Mouse (Mus musculus) limb, embryonic 14.5 days (tissue): ENCODE results near the gene Plekho1. TPM values are rescaled to one million over a fixed set of nuclear protein-coding genes. Genes with fewer than 3 reads are reported as not detected.
"Not testable (repeated sequence)": the region's sequence is repeated elsewhere in the genome, so short reads cannot be mapped to it uniquely, and the experiment has no call there.

ENCODE experiments used
- ATAC-seq: fragments of 200-750 bp; cut with Nextera tagmentation; 2 replicates; pipeline ENCODE4 v1.8.0; 2017; ENCODE audit warnings: low read depth, moderate number of reproducible peaks, moderate TSS enrichment; ENCODE audit not compliant: low FRiP score
- DNase-seq: peaks from one replicate; pipeline ENCODE4 v3.0.0-alpha.2; 2015; ENCODE audit warnings: low spot score
- H3K27ac ChIP-seq: fragments of 300-500 bp; sonication (generic); replicated peaks from 2 replicates; pipeline ENCODE4 v1.5.1; 2014; ENCODE audit warnings: low read depth, mild to moderate bottlenecking, low read length, moderate library complexity, mixed read lengths
- H3K27me3 ChIP-seq: fragments of 300-500 bp; sonication (generic); 2 replicates; pipeline ENCODE4 v1.6.1; 2014; ENCODE audit warnings: low read length, mixed read lengths; ENCODE audit not compliant: control insufficient read depth, insufficient read depth
- H3K36me3 ChIP-seq: fragments of 300-500 bp; sonication (generic); 2 replicates; pipeline ENCODE4 v1.6.1; 2014; ENCODE audit warnings: mild to moderate bottlenecking, low read length, moderate library complexity, mixed read lengths; ENCODE audit not compliant: control insufficient read depth, insufficient read depth
- H3K4me1 ChIP-seq: fragments of 300-500 bp; sonication (generic); 2 replicates; pipeline ENCODE4 v1.6.1; 2014; ENCODE audit warnings: antibody characterized with exemption, low read length, mixed read lengths; ENCODE audit not compliant: control insufficient read depth, insufficient read depth
- H3K4me2 ChIP-seq: fragments of 300-500 bp; sonication (generic); replicated peaks from 2 replicates; pipeline ENCODE4 v1.6.1; 2014; ENCODE audit warnings: low read depth, mild to moderate bottlenecking, low read length, moderate library complexity; ENCODE audit not compliant: severe bottlenecking
- H3K4me3 ChIP-seq: fragments of 300-500 bp; sonication (generic); replicated peaks from 2 replicates; pipeline ENCODE4 v1.5.1; 2014; ENCODE audit warnings: low read length
- H3K9ac ChIP-seq: fragments of 300-500 bp; sonication (generic); 2 replicates; pipeline ENCODE4 v1.6.1; 2014; ENCODE audit warnings: mild to moderate bottlenecking, low read depth, low read length, moderate library complexity; ENCODE audit not compliant: severe bottlenecking
- H3K9me3 ChIP-seq: fragments of 300-500 bp; sonication (generic); 2 replicates; pipeline ENCODE4 v1.6.1; 2016; ENCODE audit warnings: low read length; ENCODE audit not compliant: control insufficient read depth
- POLR2A ChIP-seq: fragments of 200-500 bp; IDR thresholded peaks from 2 replicates; pipeline ENCODE4 v1.8.0; 2012; ENCODE audit warnings: inconsistent platforms, mild to moderate bottlenecking, moderate library complexity, borderline replicate concordance; ENCODE audit not compliant: insufficient read depth, insufficient read length; ENCODE audit errors: extremely low read depth
- WGBS: fragments of 180-500 bp; shearing (Covaris S2); extraction: QIAGEN DNeasy Blood & Tissue Kit; methylation state at CpG from one replicate; pipeline ENCODE4 v1.1.7; 2014; 5-methylcytosine and 5-hydroxymethylcytosine counted together
- polyA plus RNA-seq, 2 experiments: library from polyadenylated mRNA; depleted of rRNA in 1 of 2; stranded (reverse) in 1 of 2; unstranded in 1 of 2; fragments of >200 nt; fragmentation: Nextera tagmentation in 1 of 2; extraction: Ambion mirVana in 1 of 2; gene quantifications; 2 replicates each; pipeline versions ENCODE4 v1.2.1 to v1.2.3; 2012 to 2014

The Plekho1 gene
- polyA plus RNA-seq, 2 experiments: 38.0 to 120 TPM

- H3K27ac ChIP-seq: peak overlapping the region; percentile 59
- no peak for TF ChIP-seq POLR2A
- peak overlapping the region; percentile 37 for H3K4me3 ChIP-seq
- peak overlapping the region; percentile 52 for H3K9ac ChIP-seq
- no peaks in the 10 kb centered on the region for H3K27me3 ChIP-seq
- WGBS: 2% methylated on average over 34 of the region's 34 CpGs
- ATAC-seq (peak; percentile 89), DNase-seq (peak; percentile 73)
- no peaks in the 10 kb centered on the region for H3K9me3 ChIP-seq
- 0 out of 2 replicates have a peak, but pooled peaks cover 9% of the 10 kb centered on the region for H3K4me1 ChIP-seq
- peak overlapping the region; percentile 74 for H3K4me2 ChIP-seq
- no peaks in the 10 kb centered on the region for H3K36me3 ChIP-seq
These were observed 22.7 kb downstream of the Plekho1 start for GRCm38 (mm10) chr3:95972873-95973634.

- Histone ChIP-seq H3K4me2 (peak overlapping the region; percentile 74), H3K36me3 (no peaks in the 10 kb centered on the region), H3K4me3 (peak overlapping the region; percentile 37), H3K9me3 (no peaks in the 10 kb centered on the region), H3K4me1 (0 out of 2 replicates have a peak, but pooled peaks cover 9% of the 10 kb centered on the region), H3K27me3 (no peaks in the 10 kb centered on the region), H3K9ac (peak overlapping the region; percentile 52), H3K27ac (peak overlapping the region; percentile 59)
- no peak for DNase-seq
- 72% methylated on average over 12 of the region's 12 CpGs for WGBS
- ATAC-seq: no peak
- TF ChIP-seq POLR2A: no peak
These were observed 23.4 kb downstream of the Plekho1 start for GRCm38 (mm10) chr3:95972251-95972872.

GRCm38 (mm10) chr3:95970661-95971060 is 25.1 kb downstream of the Plekho1 start:
- not testable (repeated sequence) for H3K27ac ChIP-seq, H3K27me3 ChIP-seq, H3K36me3 ChIP-seq, H3K9ac ChIP-seq, DNase-seq, H3K4me3 ChIP-seq, H3K9me3 ChIP-seq, H3K4me2 ChIP-seq, H3K4me1 ChIP-seq, ATAC-seq
- WGBS: 58% methylated on average over 5 of the region's 7 CpGs

GRCm38 (mm10) chr3:95969277-95969676 is 26.5 kb downstream of the Plekho1 start:
- no peaks in the 10 kb centered on the region for H3K27me3 ChIP-seq
- H3K4me3 ChIP-seq: no peak overlapping the region
- 0 out of 2 replicates have a peak, but pooled peaks cover 9% of the 10 kb centered on the region for H3K4me1 ChIP-seq
- no peaks in the 10 kb centered on the region for H3K36me3 ChIP-seq
- H3K9me3 ChIP-seq: no peaks in the 10 kb centered on the region
- no peak for TF ChIP-seq POLR2A
- H3K9ac ChIP-seq: no peak overlapping the region
- DNase-seq: no peak
- WGBS: 77% methylated on average over 1 of the region's 1 CpGs
- no peak for ATAC-seq
- H3K27ac ChIP-seq: no peak overlapping the region
- no peak overlapping the region for H3K4me2 ChIP-seq

- H3K27me3 ChIP-seq: no peaks in the 10 kb centered on the region
- H3K4me2 ChIP-seq: peak overlapping the region; percentile 39
- 9% methylated on average over 7 of the region's 7 CpGs for WGBS
- H3K9me3 ChIP-seq: no peaks in the 10 kb centered on the region
- no peak overlapping the region for H3K27ac ChIP-seq
- ATAC-seq (no peak), DNase-seq (peak; percentile 73)
- H3K9ac ChIP-seq: no peak overlapping the region
- H3K4me3 ChIP-seq: 0 out of 2 replicates have a peak overlapping the region, but pooled peaks have one; percentile 1
- TF ChIP-seq POLR2A: no peak
- no peaks in the 10 kb centered on the region for H3K36me3 ChIP-seq
- no peaks in the 10 kb centered on the region for H3K4me1 ChIP-seq
These were observed 30.0 kb downstream of the Plekho1 start for GRCm38 (mm10) chr3:95965518-95966451.
